Mouse (Mus musculus): Measurements from ENCODE around the gene Palb2. TPM values are rescaled to one million over a fixed set of nuclear protein-coding genes. Genes with fewer than 3 reads are reported as not detected.
"Not testable (repeated sequence)": the region's sequence is repeated elsewhere in the genome, so short reads cannot be mapped to it uniquely, and the experiment has no call there.

Gene Palb2
- 1 to 10 TPM; 2.7 to 4.3 TPM for total RNA-seq (2021)
- long read RNA-seq, experiment 1, partial matches to known transcripts = 0 of 3 reads
- long read RNA-seq, experiment 1, other reads (novel, unspliced or antisense) = 3 of 3 reads
- long read RNA-seq, experiment 2, partial matches to known transcripts = 0 of 2 reads
- long read RNA-seq, experiment 2, other reads (novel, unspliced or antisense) = 1 of 2 reads

DNA sequence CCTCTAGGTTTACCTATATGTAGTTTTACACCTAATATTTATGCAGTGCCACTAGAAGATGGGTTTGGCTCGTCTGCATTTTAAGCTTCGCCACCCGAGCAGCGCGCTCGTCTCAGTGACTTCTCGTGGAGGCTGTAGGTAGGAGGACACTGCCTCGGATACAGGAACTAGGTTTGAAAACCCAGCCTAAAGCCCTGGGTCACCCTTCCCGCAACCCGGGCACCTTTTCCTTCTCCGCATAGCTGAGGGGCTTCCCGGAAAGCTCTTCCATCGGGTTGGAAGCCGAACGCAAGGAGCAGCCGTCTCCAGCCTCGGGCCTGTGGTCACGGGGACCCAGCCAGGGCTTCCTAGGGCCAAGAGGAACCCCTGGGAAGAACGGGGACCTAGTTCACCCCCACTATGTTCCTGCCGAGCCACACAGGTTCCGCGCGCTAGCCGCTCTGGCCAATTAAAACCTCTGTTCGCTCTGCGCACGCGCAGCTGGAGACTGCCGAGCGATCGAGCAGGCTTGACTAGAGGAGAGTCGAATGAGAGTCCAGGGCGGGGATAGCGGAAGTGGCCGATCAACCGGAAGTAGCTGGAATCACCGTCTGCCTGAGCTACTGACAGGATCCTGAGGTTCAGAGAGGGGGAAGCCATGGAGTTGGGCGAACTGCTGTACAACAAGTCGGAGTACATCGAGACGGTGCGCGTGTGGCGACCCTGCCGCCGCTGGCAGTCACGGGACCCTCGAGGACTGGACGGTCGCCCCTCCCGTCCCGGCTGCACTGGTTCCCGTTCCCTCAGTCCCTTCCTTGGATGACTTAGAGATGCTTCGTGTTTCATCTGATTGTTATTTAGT lies at the start of gene Palb2, which contains the start of gene Dctn5:
Gene Palb2, minus strand, starts transcription at position 489 of the 841 bp plus-strand sequence.
Gene Dctn5, plus strand, starts transcription at position 545 of the 841 bp plus-strand sequence.
- DNase-seq = peak; percentile 99

DNA sequence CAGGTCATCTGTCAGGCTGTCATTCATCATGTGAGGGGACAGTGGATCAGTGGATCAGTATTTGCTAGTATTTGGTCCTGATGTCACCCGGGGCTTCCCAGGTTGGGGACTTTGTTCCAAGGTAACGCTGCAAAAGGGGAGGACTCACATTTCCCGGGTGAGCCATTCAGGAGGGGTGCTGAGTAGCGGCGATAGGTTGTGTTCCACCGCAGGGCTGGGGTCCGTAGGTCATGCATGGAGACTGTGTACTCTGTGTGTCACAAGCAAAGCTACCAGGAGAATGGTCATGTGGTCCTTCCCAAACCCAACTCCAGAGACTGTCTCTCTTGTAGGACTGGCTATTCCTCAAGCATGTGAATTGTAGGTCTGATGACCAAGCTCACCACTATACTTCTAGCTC lies 47.9 kb upstream of the Palb2 start:
- DNase-seq = no peak

DNA sequence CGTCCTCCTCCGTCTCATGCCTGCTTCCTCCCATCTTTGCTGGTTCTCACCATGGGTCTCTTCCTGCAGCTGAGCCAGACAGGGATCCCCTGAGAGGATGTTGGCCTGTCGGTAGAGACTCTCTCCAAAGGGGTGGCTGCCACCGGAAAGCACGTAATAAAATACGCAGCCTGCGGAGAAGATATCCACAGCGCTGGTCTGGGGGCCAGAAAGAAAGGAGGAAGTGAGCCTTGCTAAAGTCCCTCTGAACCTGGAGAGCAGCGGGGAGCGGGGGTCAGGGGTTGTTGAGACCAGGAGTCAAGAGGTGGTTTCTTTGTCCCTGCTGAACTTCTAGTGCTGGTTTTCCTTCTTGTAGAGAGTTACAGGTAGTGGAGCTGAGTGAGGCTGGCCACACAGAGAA lies 38.8 kb upstream of the Palb2 start:
- no peak for DNase-seq

DNA sequence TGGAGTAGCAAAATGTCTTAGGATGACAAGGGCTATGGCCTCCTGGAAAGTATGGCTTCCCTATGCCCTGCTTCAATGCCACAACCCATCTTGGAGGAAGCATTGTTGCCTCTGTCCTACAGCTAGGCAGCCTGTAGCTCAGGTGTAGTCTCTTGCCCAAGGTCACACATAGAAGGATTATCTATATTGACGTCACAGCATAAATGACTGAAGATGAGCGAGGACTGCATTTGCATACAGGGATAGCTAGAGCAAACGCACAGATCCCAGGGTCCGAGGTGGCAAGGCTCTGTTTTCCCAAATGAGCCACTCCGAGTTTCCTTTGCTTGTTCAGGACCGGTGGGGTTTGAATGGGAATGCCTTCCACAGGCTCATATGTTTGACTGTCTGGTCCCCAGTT lies 37.9 kb upstream of the Palb2 start:
- no peak for DNase-seq

DNA sequence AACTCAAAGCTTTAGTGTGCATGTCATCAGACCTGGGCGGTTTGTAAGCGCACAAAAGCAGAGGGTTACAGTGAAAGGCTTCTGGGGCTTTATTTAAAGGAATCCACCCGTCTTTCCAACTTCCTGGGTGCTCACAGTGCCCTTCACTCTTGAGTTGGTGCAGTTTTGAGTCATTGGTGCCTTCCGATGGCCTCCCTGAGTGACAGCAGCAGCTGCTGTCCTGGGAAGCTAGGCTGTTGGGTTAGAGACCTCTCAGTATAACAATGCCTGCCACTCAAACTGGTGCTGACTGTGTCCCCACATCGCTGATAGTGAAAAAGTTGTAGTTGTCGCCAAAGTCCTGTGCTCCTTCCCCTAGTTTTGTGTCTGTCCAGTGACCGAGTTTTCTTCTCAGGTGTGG lies 34.4 kb upstream of the Palb2 start:
- no peak for DNase-seq

DNA sequence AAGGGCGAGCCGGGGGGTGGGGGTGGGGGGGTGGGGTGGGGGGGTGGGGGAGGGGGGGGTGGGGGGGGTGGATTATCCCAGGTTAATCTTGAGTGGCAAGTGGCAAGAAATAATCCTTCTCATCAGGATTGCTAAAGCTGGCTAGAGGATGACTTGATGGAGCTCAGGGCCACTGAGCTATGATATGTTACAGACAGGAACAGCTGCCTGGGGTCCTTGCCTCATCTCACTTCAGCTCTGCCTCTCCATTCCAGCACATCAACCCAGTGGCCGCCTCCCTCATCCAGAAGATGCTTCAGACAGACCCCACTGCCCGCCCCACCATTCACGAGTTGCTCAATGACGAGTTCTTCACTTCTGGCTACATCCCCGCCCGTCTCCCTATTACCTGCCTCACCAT lies 31.0 kb upstream of the Palb2 start:
- DNase-seq = no peak

DNA sequence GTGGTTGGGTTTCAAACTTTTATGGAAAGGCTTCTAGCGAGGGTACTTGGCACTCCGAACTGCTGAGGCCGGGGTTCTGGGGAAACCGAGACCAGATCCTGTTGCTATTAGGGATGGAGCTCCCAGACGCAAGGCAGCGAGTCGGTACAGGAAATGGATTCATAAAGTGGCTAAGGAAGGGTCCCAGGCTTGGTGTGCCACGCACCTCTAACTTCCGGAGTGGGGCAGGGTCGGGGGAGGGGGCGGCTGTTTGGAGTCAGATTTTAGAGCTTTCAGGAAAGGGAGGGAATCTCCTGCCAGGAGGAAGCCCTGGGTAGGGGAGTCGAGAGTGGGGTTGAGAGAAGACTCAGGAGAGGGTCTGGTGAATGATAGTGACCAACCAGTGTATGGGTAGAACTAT lies 27.3 kb upstream of the Palb2 start:
- no peak for DNase-seq

DNA sequence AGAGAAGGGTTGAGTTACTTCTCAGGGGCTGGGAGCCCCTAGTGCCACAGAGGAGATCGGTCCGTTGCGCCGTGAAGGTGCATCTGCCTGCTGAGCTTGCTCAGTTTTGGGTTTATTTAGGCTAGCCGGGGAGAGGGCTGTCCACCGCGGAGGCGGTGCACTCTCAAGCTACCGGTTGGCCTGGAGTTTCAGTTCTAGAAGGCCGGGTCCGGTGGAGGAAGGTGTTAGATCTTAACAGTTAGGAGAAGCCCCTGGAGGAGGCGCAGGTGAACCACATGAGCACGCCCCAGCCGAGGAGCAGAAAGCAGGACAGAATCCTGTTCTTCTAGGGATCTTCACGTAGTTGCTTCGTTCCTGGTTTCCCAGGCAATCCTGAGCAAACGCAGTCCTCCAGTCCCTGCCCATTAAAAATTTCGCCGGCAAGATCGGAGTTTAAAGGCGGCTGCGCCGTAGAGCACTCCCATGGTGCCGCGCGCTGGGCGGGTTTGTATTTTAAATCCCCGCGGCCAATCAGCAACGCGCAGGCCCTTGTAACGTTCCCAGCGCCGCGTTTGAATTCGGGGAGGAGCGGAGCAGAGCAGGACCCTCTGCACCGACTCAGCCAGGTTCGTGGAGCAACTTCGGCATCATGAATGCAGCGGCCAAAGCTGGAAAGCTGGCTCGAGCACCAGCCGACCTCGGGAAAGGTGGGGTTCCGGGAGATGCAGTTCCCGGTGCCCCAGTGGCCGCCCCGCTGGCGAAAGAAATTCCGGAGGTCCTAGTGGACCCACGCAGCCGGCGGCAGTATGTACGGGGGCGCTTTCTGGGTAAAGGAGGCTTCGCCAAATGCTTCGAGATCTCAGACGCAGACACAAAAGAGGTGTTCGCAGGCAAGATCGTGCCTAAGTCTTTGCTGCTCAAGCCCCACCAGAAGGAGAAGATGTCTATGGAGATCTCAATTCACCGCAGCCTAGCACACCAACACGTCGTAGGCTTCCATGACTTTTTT lies 26.4 kb upstream of the Palb2 start, which contains the start of gene Plk1:
Gene Plk1, plus strand, starts transcription at position 525 of the 988 bp plus-strand sequence.
- peak; percentile 89 for DNase-seq

DNA sequence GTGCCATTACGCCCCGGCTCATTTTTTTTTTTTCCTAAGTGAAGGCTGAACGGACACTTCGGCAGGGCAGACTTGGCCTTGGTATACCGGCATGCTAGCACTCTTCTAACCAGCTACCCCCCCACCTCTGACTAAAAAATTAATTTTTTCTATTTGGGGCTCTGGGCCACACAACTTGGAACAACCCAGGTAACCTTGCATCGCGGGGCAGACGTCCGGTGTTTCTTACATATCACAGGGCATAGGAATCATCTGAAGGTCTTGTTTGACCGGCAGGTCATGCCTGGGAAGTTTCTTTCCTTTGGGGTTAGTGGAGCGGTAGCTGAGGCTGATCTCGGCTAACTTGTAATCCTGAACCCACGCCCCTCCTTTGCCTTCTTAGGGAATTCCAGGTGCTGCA lies 25.7 kb upstream of the Palb2 start:
- peak; percentile 8 for DNase-seq

DNA sequence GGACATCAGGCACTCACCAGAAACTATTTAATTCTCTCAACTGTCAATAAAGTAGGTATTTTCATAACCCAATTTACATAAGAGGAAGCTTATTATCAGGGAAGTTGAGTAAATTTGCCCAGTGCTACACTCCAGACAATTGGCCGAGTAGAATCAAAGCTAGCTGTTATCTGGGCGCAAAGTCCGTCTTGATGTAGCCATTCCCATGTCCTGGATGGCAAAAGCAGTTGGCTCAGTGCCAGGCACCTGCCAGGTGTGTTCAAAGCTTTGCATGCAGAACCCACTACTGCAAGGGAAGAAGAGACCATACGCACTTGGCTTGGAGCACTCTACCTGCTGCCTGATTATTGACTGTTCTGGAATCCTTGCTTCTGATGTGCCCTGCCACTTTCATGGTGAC lies 19.7 kb upstream of the Palb2 start:
- no peak for DNase-seq

DNA sequence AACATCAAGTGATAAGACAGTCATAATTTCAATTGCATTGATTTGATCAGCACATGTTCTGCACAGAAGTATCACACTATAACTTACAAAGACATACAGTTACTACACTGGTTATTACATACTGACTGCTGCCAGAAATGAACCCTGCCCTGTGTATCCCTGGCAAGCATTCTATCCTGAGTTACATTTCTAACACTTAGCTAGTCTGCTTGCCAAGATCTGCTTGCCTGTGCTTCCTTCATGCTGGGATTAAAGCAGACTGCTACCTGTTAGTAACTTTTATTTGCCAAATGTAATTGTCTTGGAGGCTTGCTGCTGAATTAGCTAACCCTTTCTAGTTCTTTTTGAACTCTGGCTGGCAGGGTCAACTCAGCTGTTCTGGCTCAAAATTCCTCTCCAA lies 8.2 kb upstream of the Palb2 start:
- DNase-seq = no peak

DNA sequence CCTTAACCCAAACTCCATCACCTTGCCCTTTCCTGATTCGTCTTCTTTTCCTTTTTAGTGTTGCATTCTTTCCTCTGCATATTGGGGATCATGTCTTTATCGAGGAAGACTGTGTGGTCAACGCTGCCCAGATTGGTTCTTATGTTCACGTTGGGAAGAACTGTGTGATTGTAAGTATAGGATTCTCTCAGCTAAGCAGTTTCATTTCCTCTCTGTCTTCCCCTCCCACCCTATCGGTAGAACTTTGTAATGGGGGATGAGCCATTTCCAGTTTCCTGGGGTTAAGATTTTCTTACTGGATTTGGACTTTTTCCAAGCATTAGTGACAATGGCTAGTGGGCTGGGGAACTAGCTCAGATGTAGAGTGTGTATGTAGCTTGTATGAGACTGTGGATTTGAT lies 5.4 kb upstream of the Palb2 start:
- DNase-seq = no peak

DNA sequence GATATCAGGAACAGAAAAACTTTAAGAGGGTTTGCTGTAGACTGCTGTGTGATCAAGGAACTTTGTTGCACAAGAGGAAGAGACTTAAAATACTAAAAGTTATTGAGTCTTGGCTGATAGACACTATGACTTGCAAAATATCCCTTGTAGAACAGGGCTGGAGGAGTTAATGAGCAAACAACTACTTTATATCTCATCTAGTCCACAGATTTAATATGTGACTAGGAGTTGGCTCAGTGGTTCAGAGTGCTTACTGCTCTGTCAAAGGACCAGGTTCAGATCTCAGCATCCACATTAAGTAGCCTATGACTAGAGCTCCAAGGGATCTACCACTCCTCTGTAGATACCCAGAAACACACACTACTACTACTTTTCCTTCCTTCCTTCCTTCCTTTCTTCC lies 4.3 kb upstream of the Palb2 start:
- DNase-seq = no peak

DNA sequence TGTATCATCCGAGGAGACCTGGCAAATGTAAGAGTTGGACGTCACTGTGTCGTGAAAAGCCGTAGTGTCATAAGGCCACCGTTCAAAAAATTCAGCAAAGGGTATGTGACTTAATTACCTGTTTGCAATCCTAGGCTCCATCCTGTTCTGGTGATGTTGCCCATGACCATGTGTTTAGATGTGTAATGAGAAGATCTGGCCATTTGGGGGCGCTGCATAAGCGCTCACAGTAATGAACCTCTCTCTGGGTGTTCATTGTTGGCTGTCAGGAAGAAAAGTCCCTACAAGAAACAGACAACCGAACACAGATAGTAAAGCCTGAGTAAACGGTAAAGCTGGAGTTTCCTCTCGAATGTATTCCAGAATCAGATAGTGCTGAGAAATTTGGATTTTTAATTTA lies 2.3 kb upstream of the Palb2 start:
- no peak for DNase-seq

DNA sequence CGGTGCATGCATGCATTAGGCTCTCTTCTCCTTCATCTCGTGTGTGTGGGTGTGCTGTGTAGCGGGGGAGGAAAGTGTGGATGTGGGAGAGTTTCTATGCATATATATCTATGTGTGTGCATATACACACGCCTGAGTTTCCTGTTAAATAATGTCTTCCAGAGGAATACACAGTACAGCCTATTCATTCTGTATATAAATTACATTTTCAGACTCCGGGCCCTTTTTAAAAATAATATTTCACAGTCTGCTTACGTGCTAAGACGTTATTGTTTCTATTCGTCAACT lies 497 bp upstream of the Palb2 start:
- no peak for DNase-seq

DNA sequence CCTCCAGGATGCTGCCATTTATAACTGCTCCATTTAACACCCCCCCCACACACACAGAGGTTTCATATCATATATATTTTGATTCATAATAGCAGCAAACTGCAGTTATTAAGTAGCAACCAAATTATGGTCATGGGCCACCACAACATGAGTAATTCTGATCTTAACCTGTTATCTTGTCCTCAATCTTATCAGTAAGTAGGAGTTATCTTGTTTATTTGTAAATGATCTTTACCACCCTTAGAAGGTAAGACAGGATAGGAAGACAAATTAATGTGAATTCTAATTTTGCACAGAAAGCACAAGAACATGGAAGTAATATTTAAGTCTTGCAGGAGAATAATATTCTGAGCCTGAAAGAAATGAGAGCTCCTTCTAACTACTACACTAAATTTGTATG lies 951 bp downstream of the Palb2 start:
- no peak for DNase-seq

DNA sequence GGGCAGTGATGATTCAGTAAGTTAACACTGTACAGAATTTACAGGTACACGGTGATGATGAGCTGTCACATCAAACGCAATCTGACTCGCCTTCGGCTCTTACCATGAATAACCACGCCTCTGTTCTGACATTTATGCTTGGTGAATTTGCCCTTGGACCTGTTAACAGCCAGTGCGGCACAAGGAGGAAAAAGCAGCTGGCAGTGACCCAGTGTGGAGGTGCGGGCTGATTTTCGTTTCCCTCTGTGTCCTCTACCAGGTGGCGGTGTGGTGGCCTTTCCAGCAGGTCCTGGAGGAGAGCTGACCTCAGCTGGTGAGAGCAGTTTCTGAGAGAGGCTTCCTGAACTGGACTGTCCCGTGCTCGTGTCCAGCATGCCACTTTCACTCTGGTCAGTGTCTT lies 5.8 kb downstream of the Palb2 start:
- no peak for DNase-seq

DNA sequence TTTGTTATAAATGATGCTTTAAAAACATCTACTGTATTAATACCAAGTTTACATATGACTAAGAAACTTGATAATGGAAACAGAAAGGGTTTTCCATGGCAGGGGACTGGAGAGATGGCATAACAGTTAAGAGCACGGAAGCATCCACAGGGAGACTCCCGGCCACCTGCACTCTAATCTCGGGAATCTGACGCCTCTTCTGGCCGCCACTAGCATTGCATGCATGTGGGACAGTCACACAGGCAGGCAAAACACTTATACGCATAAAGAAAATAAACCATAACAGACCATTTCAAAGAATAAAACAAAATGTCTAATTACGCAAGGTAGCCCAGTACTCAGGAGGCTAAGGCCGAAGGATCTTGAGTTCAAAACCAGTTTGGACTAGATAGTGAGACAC lies 7.1 kb downstream of the Palb2 start:
- DNase-seq = no peak

DNA sequence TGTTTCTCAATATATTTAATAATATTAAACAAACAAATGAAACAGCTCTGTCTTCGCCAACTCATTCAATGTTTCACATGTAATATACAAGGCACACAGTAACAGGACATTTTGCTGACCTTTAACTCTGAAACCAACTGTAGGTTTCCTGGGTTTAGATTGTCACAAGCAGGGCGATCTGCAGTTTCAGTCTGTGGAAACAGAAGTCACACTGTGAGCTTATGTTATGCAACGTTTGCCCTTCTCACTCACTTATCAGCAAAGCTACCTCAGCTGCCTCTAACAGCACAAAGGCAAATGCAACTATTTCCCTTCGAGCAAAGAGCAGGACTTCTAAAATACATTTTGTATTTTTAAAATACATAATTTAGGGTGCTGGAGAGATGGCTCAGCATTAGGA lies 9.3 kb downstream of the Palb2 start:
- no peak for DNase-seq

DNA sequence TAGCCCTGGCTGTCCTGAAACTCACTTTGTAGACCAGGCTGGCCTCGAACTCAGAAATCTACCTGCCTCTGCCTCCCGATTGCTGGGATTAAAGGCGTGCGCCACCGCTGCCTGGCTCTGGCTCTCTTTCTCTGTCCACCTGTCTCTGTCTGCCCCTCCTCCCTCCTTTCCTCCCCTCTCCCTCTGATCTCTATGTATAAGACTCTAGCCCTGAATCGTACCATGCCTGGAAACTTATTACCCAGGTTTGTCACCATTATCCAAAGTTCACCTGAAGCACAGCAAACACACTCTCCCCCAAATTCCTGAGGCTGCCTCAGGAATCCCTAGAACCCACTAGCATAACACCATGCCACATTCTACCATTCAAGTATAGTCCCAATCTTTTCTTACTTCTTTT lies 24.6 kb downstream of the Palb2 start:
- no peak for DNase-seq

DNA sequence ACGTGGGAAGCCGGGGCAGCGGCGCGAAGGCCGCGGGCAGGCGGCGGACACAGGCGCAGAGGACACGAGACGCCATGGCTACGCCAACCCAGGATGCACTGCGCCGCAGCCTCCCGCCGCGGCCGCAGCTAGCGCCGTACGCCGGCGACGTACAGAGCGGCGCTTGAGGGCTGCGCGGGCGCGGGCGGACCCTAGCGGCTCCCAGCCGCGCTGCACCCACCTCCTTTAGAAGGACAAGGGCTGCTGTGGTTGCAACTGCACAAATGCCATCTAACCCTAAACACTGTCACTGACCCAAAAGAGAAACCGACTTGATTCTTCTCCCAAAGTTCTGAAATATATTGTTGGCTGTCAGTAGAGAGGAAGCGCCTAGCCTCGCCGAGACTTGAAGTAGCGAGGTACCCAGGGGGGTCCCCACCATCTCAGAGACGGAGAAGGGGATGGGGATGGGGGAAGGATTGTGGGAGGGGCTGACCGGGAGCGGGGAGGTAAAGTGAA lies 31.0 kb downstream of the Palb2 start, which contains the start of gene Ndufab1:
Gene Ndufab1, minus strand, starts transcription at position 140 of the 498 bp plus-strand sequence.
- DNase-seq = peak; percentile 92

DNA sequence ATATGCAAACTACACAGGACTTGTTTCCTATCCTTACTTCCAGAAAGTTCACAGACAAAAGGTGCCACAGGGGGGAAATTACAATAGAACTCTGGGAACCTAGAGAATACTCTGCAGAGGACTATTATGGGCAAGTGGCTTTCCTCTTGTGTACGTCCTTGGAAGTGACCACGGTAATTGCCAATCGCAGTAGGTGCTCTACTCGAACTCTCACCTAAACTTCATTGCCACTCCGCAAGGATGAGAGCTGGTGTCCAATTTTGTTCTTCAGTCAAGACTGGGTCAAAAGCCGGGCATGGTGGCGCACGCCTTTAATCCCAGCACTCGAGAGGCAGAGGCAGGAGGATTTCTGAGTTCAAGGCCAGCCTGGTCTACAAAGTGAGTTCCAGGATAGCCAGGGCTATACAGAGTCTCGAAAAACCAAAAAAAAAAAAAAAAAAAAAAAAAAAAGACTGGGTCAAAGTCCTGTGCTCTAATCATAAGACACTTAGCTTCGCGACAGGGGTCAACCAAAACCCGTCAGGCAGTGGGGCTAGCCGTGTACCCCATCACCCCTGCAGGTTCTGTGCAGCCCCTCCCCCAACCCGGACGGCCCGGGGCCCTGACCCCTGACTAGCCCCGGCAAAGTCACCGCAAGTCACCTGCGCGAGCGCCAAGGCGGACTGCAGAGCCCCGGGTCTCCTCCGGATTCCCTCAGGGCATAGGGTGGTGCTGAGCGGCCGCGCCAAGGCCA lies 31.6 kb downstream of the Palb2 start:
- DNase-seq = not testable (repeated sequence)

Data from adrenal gland, postnatal 10 days (tissue).